Mouse (Mus musculus): ENCODE results near the gene Irgq.

DNA sequence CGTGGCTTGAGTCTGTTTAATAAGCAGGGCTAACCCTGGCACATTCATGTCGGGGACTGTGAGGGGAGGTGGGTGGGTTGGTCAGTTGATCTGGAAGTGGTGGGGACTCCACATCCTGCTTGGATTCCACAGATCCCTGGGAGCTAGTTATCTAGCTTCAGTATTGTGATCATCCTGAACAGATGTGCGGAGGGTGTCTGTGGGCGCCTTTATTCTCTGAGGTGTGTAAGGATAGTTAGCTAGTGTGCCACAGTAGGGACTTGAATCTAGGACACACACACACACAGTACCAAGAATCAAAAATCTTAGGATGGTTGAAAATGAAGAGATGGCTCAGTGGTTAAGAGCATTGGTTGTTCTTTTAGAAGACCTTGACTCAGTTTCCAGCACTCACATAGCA lies 38.0 kb downstream of the Irgq start:
- TF ChIP-seq POU5F1 (IDR thresholded peaks at IDR 0.05; ENCODE audit: borderline replicate concordance, low read length): no peak
- TF ChIP-seq CTCF (conservative IDR thresholded peaks at IDR 0.05; ENCODE audit: low read length): no peak
